Mouse (Mus musculus): ENCODE measurements around the gene Ccdc30. TPM values are rescaled to one million over a fixed set of nuclear protein-coding genes. Genes with fewer than 3 reads are reported as not detected.

Gene Ccdc30
- polyA plus RNA-seq, 1 experiment from 2014 or later = 17.9 TPM

Other genes with a start within 250 kb of the Ccdc30 start
- 7.8 and 10.1 TPM in 2 replicates for gene Zfp691, start 241.3 kb downstream of the Ccdc30 start, polyA plus RNA-seq (2015; fragmentation: Nextera tagmentation; extraction: Ambion mirVana)
- gene Ermap, start 225.5 kb downstream of the Ccdc30 start, polyA plus RNA-seq (2015; fragmentation: Nextera tagmentation; extraction: Ambion mirVana) = 1.5 and 2.1 TPM in 2 replicates
- 239 and 246 TPM in 2 replicates for gene Svbp, start 220.2 kb downstream of the Ccdc30 start, polyA plus RNA-seq (2015; fragmentation: Nextera tagmentation; extraction: Ambion mirVana)
- gene Tmem269, start 197.3 kb downstream of the Ccdc30 start, polyA plus RNA-seq (2015; fragmentation: Nextera tagmentation; extraction: Ambion mirVana) = 0.45 TPM in 1 of 2 replicates, not detected in the other
- gene AU022252, start 182.8 kb downstream of the Ccdc30 start, polyA plus RNA-seq (2015; fragmentation: Nextera tagmentation; extraction: Ambion mirVana) = 35.4 and 37.4 TPM in 2 replicates
- 14.8 TPM in 2 replicates for gene P3h1, start 182.6 kb downstream of the Ccdc30 start, polyA plus RNA-seq (2015; fragmentation: Nextera tagmentation; extraction: Ambion mirVana)
- gene Cldn19, start 160.1 kb downstream of the Ccdc30 start, polyA plus RNA-seq (2015; fragmentation: Nextera tagmentation; extraction: Ambion mirVana) = 0.45 and 0.63 TPM in 2 replicates
- gene Ybx1, start 120.9 kb downstream of the Ccdc30 start, polyA plus RNA-seq (2015; fragmentation: Nextera tagmentation; extraction: Ambion mirVana) = 873 and 888 TPM in 2 replicates
- 62.0 and 62.5 TPM in 2 replicates for gene Ppih, start 95.0 kb downstream of the Ccdc30 start, polyA plus RNA-seq (2015; fragmentation: Nextera tagmentation; extraction: Ambion mirVana)
- 21.9 and 23.3 TPM in 2 replicates for gene Ppcs, start 6.9 kb upstream of the Ccdc30 start, polyA plus RNA-seq (2015; fragmentation: Nextera tagmentation; extraction: Ambion mirVana)
- 0.50 TPM in 1 of 2 replicates, not detected in the other for gene Zmynd12, start 7.3 kb upstream of the Ccdc30 start, polyA plus RNA-seq (2015; fragmentation: Nextera tagmentation; extraction: Ambion mirVana)
- gene Rimkla, start 77.1 kb upstream of the Ccdc30 start, polyA plus RNA-seq (2015; fragmentation: Nextera tagmentation; extraction: Ambion mirVana) = 26.3 and 28.7 TPM in 2 replicates
- 23.5 and 26.1 TPM in 2 replicates for gene Foxj3, start 121.5 kb upstream of the Ccdc30 start, polyA plus RNA-seq (2015; fragmentation: Nextera tagmentation; extraction: Ambion mirVana)
- 5.4 and 7.2 TPM in 2 replicates for gene Frg2f1, start 124.0 kb upstream of the Ccdc30 start, polyA plus RNA-seq (2015; fragmentation: Nextera tagmentation; extraction: Ambion mirVana)
- gene Guca2a, start 222.2 kb upstream of the Ccdc30 start, polyA plus RNA-seq (2015; fragmentation: Nextera tagmentation; extraction: Ambion mirVana) = not detected in 2 replicates
- gene Guca2b, start 243.4 kb upstream of the Ccdc30 start, polyA plus RNA-seq (2015; fragmentation: Nextera tagmentation; extraction: Ambion mirVana) = not detected in 2 replicates